Mouse (Mus musculus): Measurements from ENCODE around the gene Ubqln4. TPM values are rescaled to one million over a fixed set of nuclear protein-coding genes. Genes with fewer than 3 reads are reported as not detected.
A peak's percentile ranks its signal among the peaks of the same experiment; 100 is the strongest.

Ubqln4 gene
- polyA plus RNA-seq, 1 experiment from 2014 or later: 39.3 TPM

DNA sequence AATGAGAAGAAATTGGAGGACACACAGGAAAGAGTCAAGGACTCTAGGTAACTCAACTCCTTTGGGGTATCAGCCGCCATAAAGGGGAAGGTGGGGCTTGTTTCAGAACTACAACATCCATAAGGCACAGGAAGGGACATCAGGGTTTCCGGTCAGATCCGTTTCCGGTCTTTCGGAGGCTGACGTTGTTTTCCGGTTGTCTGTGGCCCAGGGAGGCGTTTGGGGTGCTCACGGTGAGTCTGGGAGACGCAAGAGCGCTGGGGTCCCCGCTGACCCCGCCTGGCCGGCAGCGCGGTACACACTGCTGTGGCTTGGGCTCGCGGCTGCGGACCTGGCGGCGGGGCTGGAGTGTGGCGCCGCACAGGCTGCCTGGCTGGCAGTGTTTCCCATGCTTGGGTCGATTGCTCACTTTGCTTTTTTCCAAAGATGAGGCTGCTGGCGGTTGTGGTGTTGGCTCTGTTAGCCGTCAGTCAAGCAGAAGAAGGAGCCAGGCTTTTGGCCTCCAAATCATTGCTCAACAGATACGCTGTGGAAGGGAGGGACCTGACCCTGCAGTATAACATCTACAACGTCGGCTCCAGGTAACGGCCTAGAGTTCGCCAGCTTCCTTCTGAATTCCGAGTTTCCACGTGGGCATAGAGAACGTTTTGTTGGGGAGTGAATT, 26.0 kb downstream of the Ubqln4 start:
- under 1% methylated on average over 34 of the region's 34 CpGs for WGBS
- Histone ChIP-seq H3K27ac (ENCODE audit: low read length) (peak overlapping the region; percentile 84), H3K4me3 (ENCODE audit: low read length) (peak overlapping the region; percentile 100), H3K27me3 (ENCODE audit: control insufficient read depth, insufficient read depth, low read depth, low read length) (no peaks in the 10 kb centered on the region), H3K9me3 (ENCODE audit: control insufficient read depth, low read length) (no peaks in the 10 kb centered on the region), H3K9ac (ENCODE audit: low read length) (peak overlapping the region; percentile 96), H3K4me2 (ENCODE audit: low read depth, low read length) (peak overlapping the region; percentile 91), H3K4me1 (replicated peaks; ENCODE audit: control insufficient read depth, insufficient read depth, low read length) (peaks cover 10% of the 10 kb centered on the region), H3K36me3 (ENCODE audit: control insufficient read depth, insufficient read depth, low read length) (peaks cover 23% of the 10 kb centered on the region)
- ATAC-seq (ENCODE audit: low read depth): peak; percentile 91

DNA sequence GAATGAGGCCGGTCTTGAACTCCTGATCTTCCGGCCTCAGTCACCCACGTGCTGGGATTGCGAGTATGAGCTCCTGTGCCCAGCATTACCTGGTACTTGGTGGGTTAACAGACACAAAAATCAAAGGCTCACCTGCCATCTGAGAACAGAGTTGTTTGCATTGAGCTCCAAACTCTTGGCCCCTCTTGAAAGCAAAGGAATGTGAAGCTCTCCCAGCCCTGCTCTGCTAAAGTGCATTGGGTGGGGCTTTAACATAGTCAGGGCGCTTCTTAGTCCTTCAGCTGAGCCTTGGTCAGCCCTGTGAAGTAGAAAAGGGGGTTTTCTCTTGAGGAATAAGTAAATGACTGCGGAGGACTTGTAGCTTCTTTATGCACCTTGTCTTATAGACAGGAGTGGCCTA, 32.2 kb downstream of the Ubqln4 start:
- Histone ChIP-seq H3K27me3 (ENCODE audit: control insufficient read depth, insufficient read depth, low read depth, low read length) (no peaks in the 10 kb centered on the region), H3K9ac (ENCODE audit: low read length) (no peak overlapping the region), H3K27ac (ENCODE audit: low read length) (peak overlapping the region; percentile 85), H3K9me3 (ENCODE audit: control insufficient read depth, low read length) (no peaks in the 10 kb centered on the region), H3K4me3 (ENCODE audit: low read length) (no peak overlapping the region), H3K36me3 (ENCODE audit: control insufficient read depth, insufficient read depth, low read length) (peaks cover 36% of the 10 kb centered on the region), H3K4me1 (replicated peaks; ENCODE audit: control insufficient read depth, insufficient read depth, low read length) (peaks cover 3% of the 10 kb centered on the region; the same call in 1 of the 2 replicates), H3K4me2 (ENCODE audit: low read depth, low read length) (no peak overlapping the region)
- WGBS: 69% methylated on average over 6 of the region's 6 CpGs
- peak; percentile 88 for ATAC-seq (ENCODE audit: low read depth)

DNA sequence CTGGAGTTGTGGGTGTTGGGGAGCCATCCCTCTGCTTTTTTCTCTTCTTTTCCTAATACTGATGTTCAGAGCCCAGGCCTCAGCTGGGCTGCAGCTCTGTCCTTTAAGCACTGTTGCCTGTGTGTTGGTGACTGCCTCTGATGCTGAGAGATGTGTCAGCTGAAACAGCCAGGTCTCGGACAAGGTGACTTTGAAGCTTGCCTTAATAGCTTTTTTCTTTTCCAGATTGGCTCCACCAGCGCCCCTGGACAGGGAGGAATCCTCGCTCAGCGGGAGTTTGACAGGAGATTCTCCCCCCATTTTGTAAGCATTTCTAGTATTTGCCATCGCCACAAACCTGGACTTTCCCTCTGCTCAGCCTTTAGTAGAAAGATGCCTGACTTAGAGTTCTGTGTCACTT, 33.1 kb downstream of the Ubqln4 start:
- H3K27me3 ChIP-seq (ENCODE audit: control insufficient read depth, insufficient read depth, low read depth, low read length): no peaks in the 10 kb centered on the region
- WGBS: 79% methylated on average over 5 of the region's 5 CpGs
- H3K9me3 ChIP-seq (ENCODE audit: control insufficient read depth, low read length): no peaks in the 10 kb centered on the region

DNA sequence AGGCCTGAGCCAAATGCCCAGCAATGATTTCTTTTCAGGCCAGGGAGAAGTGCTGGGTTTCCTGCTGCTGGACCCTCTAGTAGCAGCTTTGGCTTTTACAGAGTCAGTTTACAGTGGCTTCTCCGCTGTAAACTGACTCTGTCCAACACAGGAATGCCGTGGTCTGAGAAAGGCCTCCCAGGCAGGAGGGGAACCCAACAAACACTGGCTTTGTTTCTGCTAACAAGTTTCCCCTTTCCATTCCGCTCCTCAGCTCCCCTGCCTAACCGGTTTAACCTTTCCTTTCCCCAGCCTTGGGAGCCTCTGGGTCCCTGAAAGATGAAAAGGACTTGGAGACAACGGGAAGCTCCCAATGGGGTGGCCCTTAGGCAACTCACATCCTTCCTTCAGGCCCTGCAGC, 36.7 kb downstream of the Ubqln4 start:
- Histone ChIP-seq H3K27ac (ENCODE audit: low read length) (peak overlapping the region; percentile 92), H3K27me3 (ENCODE audit: control insufficient read depth, insufficient read depth, low read depth, low read length) (no peaks in the 10 kb centered on the region), H3K9ac (ENCODE audit: low read length) (0 out of 2 replicates have a peak overlapping the region, but pooled peaks have one; percentile 25), H3K4me2 (ENCODE audit: low read depth, low read length) (no peak overlapping the region), H3K36me3 (ENCODE audit: control insufficient read depth, insufficient read depth, low read length) (peaks cover 12% of the 10 kb centered on the region; the same call in 1 of the 2 replicates), H3K4me3 (ENCODE audit: low read length) (no peak overlapping the region), H3K9me3 (ENCODE audit: control insufficient read depth, low read length) (no peaks in the 10 kb centered on the region), H3K4me1 (replicated peaks; ENCODE audit: control insufficient read depth, insufficient read depth, low read length) (peaks cover 27% of the 10 kb centered on the region)
- WGBS: 24% methylated on average over 5 of the region's 5 CpGs
- ATAC-seq (ENCODE audit: low read depth): no peak

More for the DNA sequence above, 33.1 kb downstream of the Ubqln4 start:
- H3K4me1 ChIP-seq (replicated peaks; ENCODE audit: control insufficient read depth, insufficient read depth, low read length): peaks cover 11% of the 10 kb centered on the region
- no peak overlapping the region for H3K9ac ChIP-seq (ENCODE audit: low read length)
- peak overlapping the region; percentile 85; the same call in 1 of the 2 replicates for H3K27ac ChIP-seq (ENCODE audit: low read length)
- H3K36me3 ChIP-seq (ENCODE audit: control insufficient read depth, insufficient read depth, low read length): peaks cover 35% of the 10 kb centered on the region
- no peak overlapping the region for H3K4me2 ChIP-seq (ENCODE audit: low read depth, low read length)
- no peak for ATAC-seq (ENCODE audit: low read depth)
- H3K4me3 ChIP-seq (ENCODE audit: low read length): no peak overlapping the region

- H3K27me3 ChIP-seq (ENCODE audit: control insufficient read depth, insufficient read depth, low read depth, low read length): no peaks in the 10 kb centered on the region
- peak overlapping the region; percentile 92 for H3K27ac ChIP-seq (ENCODE audit: low read length)
- H3K9ac ChIP-seq (ENCODE audit: low read length): 0 out of 2 replicates have a peak overlapping the region, but pooled peaks have one; percentile 25
- no peaks in the 10 kb centered on the region for H3K9me3 ChIP-seq (ENCODE audit: control insufficient read depth, low read length)
- WGBS: 24% methylated on average over 3 of the region's 3 CpGs
- peak; percentile 60 for ATAC-seq (ENCODE audit: low read depth)
- no peak overlapping the region for H3K4me2 ChIP-seq (ENCODE audit: low read depth, low read length)
- H3K4me1 ChIP-seq (replicated peaks; ENCODE audit: control insufficient read depth, insufficient read depth, low read length): peaks cover 27% of the 10 kb centered on the region
- H3K4me3 ChIP-seq (ENCODE audit: low read length): no peak overlapping the region
- peaks cover 12% of the 10 kb centered on the region; the same call in 1 of the 2 replicates for H3K36me3 ChIP-seq (ENCODE audit: control insufficient read depth, insufficient read depth, low read length)
Observed at GRCm38 (mm10) chr3:88591044-88591443, 37.5 kb downstream of the Ubqln4 start.

DNA sequence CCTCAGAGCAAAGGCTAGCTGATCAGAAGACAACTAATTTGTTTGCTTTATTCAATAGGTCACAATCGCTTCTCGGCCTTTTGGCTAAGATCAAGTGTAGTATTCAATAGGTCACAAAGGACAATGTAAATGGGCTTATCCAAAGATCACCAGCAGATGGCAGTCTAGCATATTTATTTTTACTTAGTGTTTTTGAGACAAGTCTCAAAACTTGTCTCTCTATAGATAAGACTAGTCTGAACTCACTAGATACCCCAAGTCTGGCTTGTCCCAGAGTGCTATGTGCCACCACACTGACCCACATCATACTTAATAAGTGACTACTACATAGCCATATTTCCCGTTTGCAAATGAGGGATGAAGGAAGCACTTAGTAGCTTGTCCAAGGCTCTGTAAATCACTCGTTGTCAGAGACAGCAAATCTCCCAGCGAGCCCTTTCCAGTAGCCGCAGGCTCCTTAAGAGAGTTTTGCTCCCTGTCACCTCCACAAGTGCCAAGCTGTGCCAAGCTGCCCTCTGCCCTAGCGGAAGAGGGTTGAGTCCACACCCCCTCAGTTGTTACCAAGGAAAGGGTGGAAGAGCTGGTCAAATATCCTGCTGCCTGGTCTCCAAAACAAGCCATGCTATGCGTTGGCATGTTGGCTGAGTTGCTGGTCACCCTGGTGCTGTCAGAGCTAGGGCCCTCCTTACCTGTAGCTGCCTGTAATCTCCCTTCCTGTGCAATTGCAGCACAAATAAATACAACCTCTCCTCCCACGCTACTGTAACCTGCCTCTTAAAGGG, 38.6 kb downstream of the Ubqln4 start:
- Histone ChIP-seq H3K27me3 (ENCODE audit: control insufficient read depth, insufficient read depth, low read depth, low read length) (no peaks in the 10 kb centered on the region), H3K4me2 (ENCODE audit: low read depth, low read length) (peak overlapping the region; percentile 12), H3K27ac (ENCODE audit: low read length) (peak overlapping the region; percentile 92), H3K9me3 (ENCODE audit: control insufficient read depth, low read length) (no peaks in the 10 kb centered on the region), H3K4me1 (replicated peaks; ENCODE audit: control insufficient read depth, insufficient read depth, low read length) (peaks cover 27% of the 10 kb centered on the region), H3K9ac (ENCODE audit: low read length) (peak overlapping the region; percentile 39; the same call in 1 of the 2 replicates), H3K36me3 (ENCODE audit: control insufficient read depth, insufficient read depth, low read length) (peaks cover 5% of the 10 kb centered on the region; the same call in 1 of the 2 replicates), H3K4me3 (ENCODE audit: low read length) (peak overlapping the region; percentile 25; the same call in 1 of the 2 replicates)
- peak; percentile 29 for ATAC-seq (ENCODE audit: low read depth)
- 13% methylated on average over 9 of the region's 9 CpGs for WGBS

DNA sequence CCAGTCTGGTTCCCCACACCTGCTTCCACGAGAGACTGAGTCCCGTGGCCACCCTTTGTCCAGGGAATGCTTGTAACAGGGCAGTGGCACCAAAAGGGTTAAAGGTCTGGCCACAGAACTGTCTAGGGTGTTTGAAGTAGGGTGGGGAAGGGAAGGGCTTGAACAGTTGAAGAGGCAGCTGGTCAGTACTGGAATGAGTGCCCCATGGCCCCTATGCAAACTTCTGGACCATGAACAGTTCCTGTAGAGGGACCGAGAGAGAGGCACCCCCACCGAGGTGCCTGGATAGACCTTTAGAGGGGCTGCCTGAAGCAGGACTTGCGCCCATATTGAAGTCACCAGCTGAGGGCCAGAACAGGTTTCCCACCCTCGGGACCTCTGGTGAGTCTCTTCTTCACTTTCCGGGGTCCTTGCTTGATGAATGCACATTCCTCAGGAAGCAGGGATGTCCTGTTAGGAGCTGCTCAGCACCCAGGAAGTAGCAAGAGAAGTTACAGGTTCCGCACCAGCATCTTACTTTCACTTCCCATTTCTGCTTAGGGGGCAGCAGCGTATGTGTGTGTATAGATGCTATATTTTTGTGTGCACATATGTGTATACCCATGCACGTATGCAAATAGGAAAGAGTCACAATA, 39.5 kb downstream of the Ubqln4 start:
- H3K4me3 ChIP-seq (ENCODE audit: low read length): peak overlapping the region; percentile 22
- peak; percentile 39; the same call in 1 of the 2 replicates for ATAC-seq (ENCODE audit: low read depth)
- H3K9me3 ChIP-seq (ENCODE audit: control insufficient read depth, low read length): no peaks in the 10 kb centered on the region
- peak overlapping the region; percentile 92 for H3K27ac ChIP-seq (ENCODE audit: low read length)
- peaks cover 27% of the 10 kb centered on the region for H3K4me1 ChIP-seq (replicated peaks; ENCODE audit: control insufficient read depth, insufficient read depth, low read length)
- H3K27me3 ChIP-seq (ENCODE audit: control insufficient read depth, insufficient read depth, low read depth, low read length): no peaks in the 10 kb centered on the region
- peak overlapping the region; percentile 24 for H3K4me2 ChIP-seq (ENCODE audit: low read depth, low read length)
- H3K9ac ChIP-seq (ENCODE audit: low read length): 0 out of 2 replicates have a peak overlapping the region, but pooled peaks have one; percentile 39
- WGBS: 58% methylated on average over 10 of the region's 10 CpGs
- H3K36me3 ChIP-seq (ENCODE audit: control insufficient read depth, insufficient read depth, low read length): 0 out of 2 replicates have a peak, but pooled peaks cover 2% of the 10 kb centered on the region

DNA sequence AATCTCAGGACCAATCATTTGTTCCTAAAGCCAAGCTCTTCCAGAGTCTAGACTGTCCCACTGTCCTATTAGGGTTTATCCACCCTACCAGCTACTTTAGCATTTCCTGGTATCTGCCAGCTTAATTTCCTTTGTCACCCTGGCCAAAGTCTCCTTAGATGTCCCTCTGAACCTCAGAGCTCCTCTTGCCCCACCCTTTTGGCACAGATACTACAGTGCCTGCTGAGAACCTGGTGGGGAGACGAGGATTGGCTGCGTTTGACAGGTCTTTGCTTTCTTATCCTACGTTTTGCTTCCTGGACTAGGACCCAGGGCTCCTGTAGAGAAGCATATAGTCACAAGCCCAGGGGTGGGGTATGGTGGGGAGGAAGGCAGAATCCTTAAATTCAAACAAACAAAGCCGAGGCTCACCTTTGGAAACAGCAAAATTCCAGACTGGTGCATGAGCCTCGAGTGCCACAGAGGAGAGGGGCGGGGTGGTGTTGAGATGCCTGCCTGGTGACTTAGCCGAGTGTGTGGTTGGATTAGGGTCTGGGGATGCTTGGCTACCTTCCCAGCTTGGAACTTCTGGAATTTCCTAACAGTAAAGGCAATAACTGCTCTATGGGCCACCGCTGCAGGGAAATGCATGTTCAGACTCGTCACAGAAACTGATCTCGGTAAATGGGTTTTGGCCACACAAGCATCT, 40.5 kb downstream of the Ubqln4 start:
- WGBS: 20% methylated on average over 10 of the region's 10 CpGs
- ATAC-seq (ENCODE audit: low read depth): peak; percentile 75
- H3K4me2 ChIP-seq (ENCODE audit: low read depth, low read length): peak overlapping the region; percentile 40

More for the DNA sequence above, 40.5 kb downstream of the Ubqln4 start:
- Histone ChIP-seq H3K4me3 (ENCODE audit: low read length) (peak overlapping the region; percentile 19), H3K36me3 (ENCODE audit: control insufficient read depth, insufficient read depth, low read length) (no peaks in the 10 kb centered on the region), H3K9ac (ENCODE audit: low read length) (no peak overlapping the region; the same call in 1 of the 2 replicates), H3K27me3 (ENCODE audit: control insufficient read depth, insufficient read depth, low read depth, low read length) (no peaks in the 10 kb centered on the region), H3K4me1 (replicated peaks; ENCODE audit: control insufficient read depth, insufficient read depth, low read length) (peaks cover 27% of the 10 kb centered on the region), H3K9me3 (ENCODE audit: control insufficient read depth, low read length) (no peaks in the 10 kb centered on the region), H3K27ac (ENCODE audit: low read length) (peak overlapping the region; percentile 94)
